Mouse (Mus musculus): ENCODE results near the gene Ptprg.

Gene Ptprg

DNA sequence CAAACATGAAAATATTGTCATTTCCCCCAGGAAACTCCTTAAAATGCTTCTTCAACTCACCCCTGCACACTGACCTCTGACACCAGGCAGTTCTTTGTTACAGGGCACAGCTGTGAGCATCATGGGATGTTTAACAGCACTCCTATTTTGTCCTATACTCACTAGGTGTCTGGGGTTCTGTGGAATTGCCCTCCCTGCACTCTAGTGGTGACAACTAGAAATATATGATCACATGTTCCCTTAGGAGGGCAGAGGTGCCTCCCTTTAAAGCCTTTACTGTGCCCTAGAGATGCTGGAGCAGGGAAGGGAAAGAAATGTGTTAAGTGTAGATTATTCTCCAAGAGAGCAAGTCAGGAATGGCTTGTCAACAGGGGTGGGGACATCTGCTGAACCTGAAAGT lies 536.6 kb downstream of the Ptprg start:
- no peak for DNase-seq (ENCODE audit: low spot score in 2 of 2)

DNA sequence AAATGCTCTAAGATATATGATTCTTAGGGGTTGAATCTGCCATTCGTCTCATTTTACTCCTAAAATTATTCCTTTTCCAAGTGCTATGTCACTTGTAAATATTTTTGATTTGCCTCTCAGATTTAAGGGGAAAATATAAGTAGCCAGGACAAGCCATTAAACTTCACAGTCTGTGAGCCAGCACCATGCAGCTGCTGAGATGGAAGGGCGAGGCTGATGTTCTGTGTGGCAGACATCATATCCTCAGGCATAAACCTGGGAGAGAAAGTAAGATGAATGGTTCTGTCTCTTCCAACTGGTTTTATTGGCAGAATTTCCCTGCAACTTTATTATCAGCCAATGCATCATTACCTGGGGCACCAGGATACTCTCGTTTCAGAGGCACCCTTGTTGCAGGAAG lies 538.4 kb downstream of the Ptprg start:
- DNase-seq (ENCODE audit: low spot score in 2 of 2) = no peak

DNA sequence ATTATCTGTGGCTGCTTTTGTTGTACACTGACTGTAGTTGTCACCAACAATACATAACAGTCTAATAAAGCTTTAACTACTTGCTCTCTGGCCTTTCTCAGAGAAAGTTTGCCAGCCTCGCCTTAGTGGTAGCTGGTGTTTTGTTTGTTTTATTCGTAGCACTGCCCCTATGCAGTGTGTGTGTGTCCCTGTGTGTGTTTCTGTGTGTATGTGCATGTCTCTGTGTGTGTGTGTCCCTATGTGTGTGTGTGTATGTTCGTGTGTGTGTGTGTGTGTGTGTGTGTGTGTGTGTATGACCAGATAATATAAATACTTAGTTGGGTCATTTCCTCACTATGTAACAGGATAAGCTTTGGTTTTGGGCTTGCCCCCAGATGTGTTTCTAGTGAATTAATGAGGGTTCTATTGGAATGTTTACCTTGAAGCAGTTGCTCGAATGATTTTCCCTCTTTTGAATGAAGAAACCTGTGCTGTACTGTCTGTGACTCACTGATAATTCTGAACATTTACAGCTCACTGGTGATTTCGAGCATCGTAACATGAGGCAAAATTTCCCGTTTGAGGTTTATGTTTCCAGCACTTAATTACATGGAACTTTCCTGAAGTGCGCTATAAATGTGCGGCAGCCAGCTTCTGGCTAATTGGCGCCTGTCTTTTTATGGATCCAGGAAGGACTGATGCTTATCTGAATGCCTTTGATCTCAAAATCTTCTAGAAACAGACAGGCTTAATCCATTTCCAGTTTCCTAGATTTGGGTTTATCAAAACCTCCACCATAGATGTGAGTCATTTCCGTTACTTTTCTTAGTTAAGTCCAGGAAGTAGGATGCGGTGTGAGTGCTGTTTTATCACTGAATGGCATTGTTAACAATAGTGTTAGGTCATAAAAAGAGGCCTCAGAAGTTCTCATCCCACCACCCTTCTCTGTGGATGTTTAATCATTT lies 546.3 kb downstream of the Ptprg start:
- DNase-seq (ENCODE audit: low spot score in 2 of 2) = no peak

DNA sequence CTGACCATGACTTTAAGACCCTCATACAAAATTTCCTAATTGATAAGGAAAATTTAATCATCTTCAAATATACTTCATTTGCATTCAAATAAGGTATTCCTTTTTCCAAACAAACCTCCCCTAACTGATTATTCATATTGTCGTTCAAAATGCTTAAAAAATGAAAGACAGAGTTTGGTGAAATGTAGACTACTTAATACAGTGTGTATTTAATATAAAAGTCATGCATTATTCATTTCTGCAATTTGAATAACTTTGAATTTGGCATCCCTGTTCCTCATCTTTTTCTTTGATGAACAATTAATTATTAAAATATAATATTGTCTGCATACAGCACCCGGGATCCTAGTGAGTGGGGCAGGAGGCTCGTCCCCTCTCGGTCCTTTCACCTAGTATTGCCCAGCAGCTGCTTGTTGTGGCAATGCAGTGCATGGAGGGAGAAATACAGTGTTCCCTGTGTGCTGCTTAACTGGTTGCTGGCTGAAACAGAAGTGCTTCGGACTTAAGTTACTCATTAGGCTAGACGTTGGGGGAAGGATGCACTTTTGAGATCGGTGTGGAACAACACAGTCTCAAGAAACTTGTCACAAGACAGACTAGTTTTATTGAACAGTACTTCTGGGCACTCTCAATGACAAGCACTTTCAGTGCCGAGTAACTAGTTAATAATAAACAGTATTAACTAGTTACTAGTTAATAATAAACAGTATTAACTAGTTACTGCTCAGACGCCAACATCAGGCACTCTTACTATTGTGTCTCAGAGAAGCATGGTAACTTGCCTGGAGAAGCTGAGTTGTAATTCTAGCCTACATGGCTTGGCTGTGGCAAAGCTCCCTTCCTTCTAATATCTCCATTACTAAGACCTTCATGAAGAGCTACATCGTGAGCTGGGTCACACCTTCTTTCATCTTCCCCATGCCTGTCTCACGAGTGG lies 549.3 kb downstream of the Ptprg start:
- DNase-seq (ENCODE audit: low spot score in 2 of 2) = no peak

DNA sequence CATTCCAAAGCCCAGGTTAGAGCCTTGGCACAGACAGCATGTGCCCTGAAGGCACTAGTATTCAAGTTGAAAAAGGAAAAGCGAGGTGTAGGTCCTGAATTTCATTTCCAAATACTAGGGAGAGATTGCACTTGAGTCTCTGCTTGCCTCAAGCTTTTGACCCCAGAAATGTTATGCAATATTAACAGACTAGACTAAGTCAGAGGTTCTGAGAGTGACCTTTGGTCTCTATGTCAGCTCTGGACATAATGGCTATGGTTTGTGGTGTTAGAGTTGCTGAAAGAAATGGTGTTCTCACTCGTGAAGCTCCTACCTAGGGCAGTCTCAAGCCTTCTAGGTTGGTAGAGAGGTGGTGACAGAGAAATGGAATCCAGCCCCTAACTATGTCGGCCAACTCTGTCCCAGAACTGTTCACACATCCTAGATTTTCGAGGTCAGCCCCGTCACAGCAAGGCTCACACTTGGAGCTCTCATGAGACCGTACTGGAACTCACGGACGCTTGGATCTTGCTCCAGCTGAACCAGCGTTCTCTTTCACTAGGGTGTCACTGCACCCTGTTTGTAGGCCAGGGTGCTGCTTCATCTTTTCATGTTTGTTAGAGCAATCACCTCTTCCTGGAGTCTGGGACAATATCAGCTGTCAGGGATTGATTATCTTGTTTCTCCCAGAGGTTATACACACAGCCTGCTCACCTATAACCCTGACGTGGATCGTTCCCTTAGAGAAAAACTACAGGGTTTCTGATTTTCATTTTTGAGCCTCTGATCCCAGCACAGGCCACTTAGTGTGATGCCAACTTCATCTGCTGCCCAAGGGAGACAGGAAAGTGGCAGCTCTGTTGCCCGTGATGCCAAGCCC lies 551.2 kb downstream of the Ptprg start:
- no peak for DNase-seq (ENCODE audit: low spot score in 2 of 2)

DNA sequence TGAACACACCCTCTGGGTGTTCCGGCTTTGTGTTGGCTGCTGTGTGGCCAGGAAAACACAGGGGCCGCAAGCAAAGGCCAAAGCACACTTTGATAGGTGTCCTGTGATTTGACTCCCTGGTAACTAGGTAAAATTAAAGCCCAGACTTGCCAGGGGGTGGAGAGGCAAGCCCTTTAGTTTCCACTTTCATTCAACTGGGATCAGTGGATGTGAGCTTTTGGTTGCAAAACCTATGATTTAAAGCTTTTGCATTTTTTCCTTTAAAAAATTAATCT lies 551.8 kb downstream of the Ptprg start:
- no peak for DNase-seq (ENCODE audit: low spot score in 2 of 2)

DNA sequence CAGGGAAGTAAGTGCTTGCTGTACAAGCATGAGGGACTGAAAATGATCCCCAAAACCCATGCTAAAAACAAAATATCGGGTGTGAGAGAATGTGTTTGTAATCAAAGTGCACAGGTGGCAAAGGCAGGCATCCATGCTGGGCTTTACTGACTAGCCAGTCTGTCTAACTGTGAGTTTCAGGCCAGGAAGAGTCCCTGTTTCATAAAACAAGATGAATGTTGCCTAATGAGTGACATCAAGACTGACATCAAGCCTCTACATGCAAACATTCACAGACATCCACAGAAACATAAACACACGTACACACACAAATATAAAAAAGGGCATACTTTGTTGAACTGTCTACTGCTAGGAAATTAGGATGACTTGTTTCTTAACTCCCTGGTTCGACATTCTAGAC lies 552.3 kb downstream of the Ptprg start:
- no peak for DNase-seq (ENCODE audit: low spot score in 2 of 2)

DNA sequence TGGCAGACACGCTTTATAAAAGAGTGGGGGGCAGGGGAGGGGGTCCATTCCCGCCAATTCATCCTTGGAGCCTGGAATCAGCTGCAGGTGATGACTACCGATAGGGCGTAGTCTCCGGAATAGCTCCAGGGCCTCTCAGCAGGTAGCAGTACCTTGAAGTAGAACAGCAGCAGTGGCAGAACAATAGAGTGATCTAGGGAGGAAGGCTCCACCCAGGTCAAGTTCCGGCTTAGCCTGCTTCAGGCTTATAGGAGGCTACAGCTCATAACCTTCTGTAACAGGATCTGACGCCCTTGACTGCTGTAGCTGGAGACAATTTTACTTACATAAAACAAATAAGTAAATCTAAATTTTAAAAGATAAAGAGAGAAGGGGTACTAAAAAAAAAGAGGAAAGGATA lies 554.1 kb downstream of the Ptprg start:
- no peak for DNase-seq (ENCODE audit: low spot score in 2 of 2)

DNA sequence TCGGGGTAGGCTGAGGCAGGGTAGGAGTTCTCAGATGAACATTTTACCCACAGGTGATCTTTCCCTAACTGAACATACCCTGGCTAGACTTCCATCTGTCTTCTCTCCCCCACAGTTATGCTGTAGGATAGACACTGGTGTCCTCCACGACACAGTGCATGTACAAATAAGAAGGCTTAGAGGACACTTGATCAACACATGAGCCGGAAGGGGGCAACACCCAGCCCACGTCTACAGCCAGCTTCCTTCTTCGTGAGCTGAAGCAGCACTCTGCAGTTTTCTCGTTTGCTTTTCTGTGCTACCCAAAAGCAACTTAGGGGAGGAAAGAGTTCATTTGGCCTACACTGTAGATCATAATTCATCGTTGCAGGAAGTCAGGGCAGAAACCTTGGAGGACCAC lies 554.7 kb downstream of the Ptprg start:
- no peak for DNase-seq (ENCODE audit: low spot score in 2 of 2)

DNA sequence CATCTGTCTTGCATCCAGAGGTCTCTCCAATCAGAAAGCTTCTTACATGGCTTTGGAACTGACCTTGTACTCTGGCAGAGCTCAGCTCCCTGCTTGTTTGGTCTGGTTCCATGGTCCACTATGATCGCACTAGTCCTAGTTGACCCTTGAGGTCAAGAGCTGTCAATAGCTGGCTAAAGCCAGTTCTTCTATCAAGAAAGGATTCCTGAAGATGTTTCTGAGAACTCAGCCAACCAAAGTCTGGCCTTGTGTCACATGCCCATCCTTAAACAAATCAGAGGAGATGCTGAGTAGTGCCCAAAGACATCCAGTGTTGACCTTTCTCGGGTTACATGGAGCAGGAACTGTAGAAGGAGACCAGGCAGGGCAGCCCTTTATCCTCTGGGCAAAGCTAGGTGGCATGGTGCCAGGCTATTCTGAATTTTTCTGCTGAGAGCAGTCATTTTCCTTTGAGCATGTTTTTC lies 559.2 kb downstream of the Ptprg start:
- DNase-seq (ENCODE audit: low spot score in 2 of 2) = no peak

DNA sequence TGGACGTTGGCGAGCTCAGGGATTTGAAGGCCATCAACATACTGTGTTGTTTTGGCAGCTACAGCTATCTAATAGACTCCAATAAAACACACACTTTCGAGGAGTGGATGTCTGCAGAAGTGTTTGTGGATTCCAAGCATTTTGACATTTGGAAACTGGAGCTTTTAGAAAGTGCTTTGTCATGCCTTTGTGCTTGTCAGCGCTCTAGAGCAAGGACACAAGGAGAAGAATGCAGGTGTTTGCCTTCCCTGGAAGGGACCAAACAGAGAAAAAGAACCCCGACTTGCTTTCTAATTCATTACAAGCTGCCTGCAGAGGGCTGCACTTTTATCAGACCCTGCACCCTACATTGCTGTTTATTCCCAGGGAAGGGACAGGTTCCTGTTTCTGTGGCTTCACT lies 560.0 kb downstream of the Ptprg start:
- no peak for DNase-seq (ENCODE audit: low spot score in 2 of 2)

DNA sequence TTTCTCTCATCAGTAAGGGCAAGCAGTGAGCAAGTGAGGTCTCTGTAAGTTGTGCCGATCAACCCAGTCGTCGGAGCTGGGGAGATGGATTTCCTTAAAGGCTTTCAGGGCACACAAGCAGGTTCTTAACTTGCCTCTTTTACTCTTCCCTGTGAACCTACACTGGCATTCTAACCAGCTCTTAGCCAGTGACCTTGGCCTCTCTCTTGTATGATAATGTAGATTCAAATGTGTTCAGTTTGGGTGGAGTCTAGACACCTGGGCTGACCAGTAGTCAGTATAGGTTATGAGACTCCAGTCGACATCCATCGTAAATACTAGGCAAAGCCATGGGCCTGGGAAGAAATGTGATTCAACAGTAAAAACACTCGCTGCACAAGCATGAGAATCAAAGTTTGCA lies 560.7 kb downstream of the Ptprg start:
- DNase-seq (ENCODE audit: low spot score in 2 of 2) = no peak

DNA sequence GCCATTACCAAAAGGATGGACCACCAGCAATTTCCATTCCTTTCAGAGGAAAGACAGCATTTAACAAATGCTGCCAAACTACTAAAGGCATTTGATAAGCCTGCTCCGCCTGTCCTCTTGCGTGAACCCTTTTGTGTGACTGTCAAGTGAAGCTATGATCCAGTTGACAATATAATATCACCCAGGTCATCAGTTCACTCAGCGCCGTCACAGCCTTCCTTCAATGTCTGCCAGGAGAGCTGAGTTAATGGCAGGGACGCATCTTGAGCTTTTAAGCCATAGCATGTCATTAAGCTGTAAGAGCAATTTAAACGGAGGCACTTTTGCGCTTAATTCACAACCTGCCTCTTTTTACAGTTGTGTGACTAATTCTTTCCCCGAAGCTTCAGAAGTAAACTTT lies 565.9 kb downstream of the Ptprg start:
- DNase-seq (ENCODE audit: low spot score in 2 of 2) = no peak

DNA sequence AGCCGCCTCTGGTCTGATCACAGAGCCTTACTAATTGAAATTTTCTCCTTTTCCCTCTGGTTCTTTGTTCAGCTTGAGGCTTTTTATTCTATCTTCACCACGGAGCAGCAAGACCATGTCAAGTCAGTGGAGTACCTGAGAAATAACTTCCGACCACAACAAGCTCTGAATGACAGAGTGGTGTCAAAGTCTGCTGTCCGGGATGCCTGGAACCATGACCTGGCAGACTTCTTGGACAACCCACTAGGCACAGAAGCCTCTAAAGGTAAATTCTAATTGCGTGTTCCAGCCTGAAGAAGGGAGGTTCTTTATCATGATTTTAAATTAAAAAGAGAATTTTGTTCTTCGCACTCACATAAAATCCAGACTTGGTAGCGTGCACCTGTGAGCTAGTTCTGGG lies 568.6 kb downstream of the Ptprg start:
- DNase-seq (ENCODE audit: low spot score in 2 of 2) = no peak

DNA sequence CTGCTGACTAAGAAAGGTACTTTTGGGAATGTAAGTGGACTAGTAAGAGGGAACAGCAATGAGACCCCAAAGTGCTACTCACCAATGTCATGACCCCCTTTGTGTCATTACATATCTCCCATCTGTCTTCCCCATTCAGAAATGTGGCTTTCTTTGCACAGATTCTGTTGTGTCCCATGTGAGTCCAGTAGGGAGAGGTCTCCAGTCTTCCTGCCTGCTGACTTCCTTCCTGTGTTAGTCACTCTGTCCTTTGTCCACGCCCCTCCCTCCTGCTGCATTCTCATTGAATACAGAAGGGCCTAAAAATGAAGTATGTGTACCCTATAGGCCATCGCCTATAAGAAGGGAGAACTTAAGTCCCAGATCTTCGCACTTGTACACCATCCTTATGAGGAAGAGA lies 571.4 kb downstream of the Ptprg start:
- DNase-seq (ENCODE audit: low spot score in 2 of 2) = no peak

DNA sequence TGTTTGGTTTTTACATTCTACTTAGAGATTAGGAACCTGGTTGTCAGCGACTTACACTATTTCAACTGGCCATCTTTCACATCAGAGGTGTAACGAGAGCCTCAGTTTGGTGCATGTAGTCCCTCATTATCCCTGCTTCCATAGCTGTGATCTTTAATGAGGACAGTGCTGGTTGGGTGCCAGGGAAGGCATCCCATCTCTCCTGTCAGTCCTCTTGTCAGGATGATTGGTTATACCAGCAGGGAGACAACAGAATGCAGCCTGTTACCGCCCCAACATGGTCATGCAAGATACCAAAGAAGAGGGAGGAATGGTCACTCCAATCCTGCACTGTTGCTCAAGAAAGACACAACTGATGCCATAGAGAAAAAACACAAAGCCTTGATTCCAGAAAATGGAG lies 574.6 kb downstream of the Ptprg start:
- DNase-seq (ENCODE audit: low spot score in 2 of 2) = no peak

DNA sequence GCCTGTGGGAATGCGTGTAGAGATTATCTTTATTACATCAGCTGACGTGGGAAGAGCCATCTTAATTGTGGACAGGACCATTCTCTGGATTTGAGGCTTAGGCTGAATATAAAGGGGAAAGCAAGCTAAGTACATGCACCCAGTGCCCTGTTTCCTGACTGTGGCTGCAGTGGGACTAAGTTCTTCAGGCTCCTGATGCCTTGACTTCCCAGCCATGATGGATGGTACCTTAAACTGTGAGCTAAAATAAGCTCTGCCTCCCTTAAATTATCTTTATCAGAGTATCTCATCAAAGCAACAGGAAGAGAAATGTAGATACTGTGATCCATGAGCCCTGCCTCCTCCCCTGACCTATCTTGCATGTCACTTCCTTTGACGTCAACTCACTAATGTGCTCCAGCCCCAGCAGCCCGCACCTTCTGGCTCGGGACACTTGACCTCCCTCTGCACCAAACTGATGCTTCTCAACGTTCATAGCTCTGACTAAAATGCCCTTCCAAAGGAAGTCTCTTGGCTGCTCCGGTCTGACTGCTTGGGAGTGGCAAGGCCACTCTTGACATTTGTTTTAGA lies 578.8 kb downstream of the Ptprg start:
- no peak for DNase-seq (ENCODE audit: low spot score in 2 of 2)

DNA sequence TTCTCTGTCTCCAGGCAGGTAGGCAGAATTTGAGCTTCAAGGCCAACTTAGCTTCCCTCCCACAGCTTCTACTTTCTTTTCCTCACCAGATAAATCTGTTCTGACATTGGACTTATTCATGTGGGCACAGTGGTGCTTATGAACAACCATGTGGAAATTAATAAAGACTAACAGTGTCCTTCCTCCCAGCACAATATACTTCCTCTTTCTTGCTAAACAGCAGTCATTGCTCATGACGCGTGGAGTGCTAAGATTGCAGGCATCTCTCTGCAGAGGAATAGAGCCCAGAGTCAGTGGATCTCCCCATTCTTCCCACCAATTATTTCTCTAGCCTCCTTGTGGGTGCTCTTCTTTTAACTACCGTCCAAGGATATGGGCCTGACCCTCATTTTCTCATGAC lies 579.8 kb downstream of the Ptprg start:
- DNase-seq (ENCODE audit: low spot score in 2 of 2) = no peak

DNA sequence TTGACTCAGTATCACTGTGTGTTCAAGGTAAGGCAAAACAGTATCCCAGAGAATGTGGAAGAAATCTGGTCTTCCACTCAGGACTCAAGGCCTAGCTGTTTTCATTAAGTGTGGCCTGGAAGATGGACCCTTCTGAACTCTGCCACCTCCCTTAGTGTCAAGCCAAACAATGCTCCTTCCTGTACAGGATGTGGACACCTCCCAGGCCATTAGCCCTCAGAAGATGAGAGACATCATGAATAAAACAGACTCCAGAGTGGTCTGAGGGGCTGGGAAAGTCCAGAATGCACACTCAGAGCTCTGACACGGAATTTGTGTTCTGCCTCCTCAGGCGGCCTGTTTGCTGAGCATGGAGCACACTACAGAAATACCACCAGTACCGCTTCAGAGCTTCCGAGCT lies 581.2 kb downstream of the Ptprg start:
- no peak for DNase-seq (ENCODE audit: low spot score in 2 of 2)

DNA sequence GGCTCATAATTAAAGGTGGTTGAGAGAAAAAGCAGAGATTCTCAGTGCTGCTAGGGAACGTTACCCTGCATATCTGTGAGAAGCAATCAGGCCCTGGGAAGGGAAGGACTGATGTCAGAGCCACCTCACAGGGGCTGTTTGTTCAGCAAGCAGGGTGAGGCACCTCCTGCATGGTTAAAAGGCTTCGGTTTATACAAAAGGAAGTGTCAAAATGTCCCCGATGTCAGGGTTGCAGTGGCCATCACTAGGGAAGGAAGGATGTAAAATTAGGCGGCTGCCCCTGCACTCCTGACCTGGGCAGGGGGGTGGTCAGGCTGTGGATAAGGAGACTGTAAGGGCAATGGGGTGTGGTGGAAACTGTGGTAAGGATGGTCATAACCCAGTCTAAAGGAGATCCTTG lies 583.2 kb downstream of the Ptprg start:
- no peak for DNase-seq (ENCODE audit: low spot score in 2 of 2)

DNA sequence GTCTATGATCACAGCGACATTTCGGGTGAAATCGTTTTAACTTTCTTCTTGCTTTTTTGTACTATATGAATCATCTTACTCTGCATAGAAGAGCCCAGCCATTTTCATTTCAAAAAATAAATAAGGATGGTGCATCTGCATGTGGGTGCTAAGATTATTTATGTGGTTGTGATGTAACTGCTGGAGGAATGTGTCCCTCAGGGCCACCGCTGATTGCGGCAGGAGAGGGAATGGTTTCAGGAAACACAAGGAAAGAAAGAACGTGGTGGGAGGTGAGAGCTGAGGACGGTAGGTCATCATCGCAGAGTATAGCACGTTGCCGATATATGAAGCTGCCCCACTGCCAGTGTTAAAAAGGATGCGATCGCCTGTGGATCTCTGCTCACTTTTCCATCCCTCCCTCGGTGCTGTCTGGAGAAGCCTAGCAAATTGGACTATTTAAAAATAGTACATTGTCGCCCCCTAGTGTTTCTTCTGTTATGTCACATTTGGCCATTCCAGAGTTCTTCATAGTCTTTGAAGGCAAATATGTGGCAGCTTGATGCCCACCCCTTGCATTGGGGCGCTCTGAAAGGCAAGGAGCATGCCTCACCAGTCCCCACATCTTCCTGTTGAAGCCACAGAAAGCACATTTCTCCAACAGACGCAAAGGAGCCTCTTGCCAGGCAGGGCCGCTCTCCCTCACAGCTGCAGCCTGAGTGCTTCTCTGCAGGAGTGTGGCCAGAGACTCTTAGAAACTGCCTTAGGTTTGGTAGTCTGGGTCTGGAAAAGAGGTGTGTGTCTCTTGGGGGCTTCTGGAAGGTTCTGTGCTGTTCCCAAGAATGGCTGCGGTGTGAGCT lies 586.5 kb downstream of the Ptprg start:
- DNase-seq (ENCODE audit: low spot score in 2 of 2) = peak in 1 of 2 experiments; percentile 11
